Mouse (Mus musculus) layer of hippocampus, postnatal 25 days (tissue): Measurements from ENCODE around the gene Emc10. TPM values are rescaled to one million over a fixed set of nuclear protein-coding genes. Genes with fewer than 3 reads are reported as not detected.

Source experiments
- DNase-seq, 2 experiments: peaks; one replicate each; pipeline ENCODE4 v3.0.0; 2022; ENCODE audit warnings: mixed read lengths in 2 of 2, low spot score in 1 of 2; ENCODE audit errors: extremely low spot score in 1 of 2
- total RNA-seq, 2 experiments: library from RNA; stranded (reverse); gene quantifications; 2 replicates each; pipeline ENCODE4 v1.2.3; 2021

The Emc10 gene
- total RNA-seq, 2 experiments from 2014 or later, result 207 to 212 TPM

GRCm38 (mm10) chr7:44486927-44487575, 9.3 kb downstream of the Emc10 start:
- DNase-seq, result no peak

DNA sequence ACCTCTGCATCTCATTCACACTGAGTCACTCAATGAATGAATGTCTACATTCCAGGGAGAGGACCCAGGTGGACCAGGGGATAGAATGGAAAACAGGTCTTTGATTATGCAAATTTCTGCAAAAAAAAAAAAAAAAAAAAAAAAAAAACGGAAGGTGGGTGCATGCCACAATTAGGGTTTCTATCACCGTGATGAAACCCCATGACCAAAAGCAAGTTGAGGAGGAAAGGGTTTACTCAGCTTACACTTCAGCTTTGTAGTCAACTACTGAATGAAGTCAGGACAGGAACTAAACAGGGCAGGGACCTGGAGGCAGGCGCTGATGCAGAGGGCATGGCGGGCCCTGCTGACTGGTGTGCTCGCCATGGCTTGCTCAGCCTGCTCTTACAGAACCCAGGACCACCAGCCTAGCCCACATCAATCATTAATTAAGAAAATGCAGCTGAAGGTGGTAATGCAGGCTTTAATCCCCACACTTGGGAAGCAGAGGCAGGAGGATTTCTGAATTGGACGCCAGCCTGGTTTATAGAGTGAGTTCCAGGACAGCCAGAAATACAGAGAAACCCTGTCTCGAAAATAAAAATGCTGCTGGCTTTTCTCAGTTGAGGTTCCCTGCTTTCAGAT, 10.6 kb downstream of the Emc10 start:
- DNase-seq, result no peak

GRCm38 (mm10) chr7:44484841-44485571, 11.3 kb downstream of the Emc10 start:
- peak; percentile 74 to 90 for DNase-seq

DNA sequence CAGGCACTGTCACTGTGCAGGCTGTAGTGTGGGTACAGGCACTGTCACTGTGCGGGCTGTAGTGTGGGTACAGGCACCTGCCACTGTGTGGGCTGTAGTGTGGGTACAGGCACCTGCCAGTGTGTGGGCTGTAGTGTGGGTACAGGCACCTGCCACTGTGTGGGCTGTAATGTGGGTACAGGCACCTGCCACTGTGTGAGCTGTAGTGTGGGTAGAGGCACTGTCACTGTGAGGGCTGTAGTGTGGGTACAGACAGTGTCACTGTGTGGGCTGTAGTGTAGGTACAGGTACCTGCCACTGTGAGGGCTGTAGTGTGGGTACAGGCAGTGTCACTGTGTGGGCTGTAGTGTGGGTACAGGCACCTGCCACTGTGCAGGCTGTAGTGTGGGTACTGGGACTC, 12.2 kb downstream of the Emc10 start:
- DNase-seq, result no peak

DNA sequence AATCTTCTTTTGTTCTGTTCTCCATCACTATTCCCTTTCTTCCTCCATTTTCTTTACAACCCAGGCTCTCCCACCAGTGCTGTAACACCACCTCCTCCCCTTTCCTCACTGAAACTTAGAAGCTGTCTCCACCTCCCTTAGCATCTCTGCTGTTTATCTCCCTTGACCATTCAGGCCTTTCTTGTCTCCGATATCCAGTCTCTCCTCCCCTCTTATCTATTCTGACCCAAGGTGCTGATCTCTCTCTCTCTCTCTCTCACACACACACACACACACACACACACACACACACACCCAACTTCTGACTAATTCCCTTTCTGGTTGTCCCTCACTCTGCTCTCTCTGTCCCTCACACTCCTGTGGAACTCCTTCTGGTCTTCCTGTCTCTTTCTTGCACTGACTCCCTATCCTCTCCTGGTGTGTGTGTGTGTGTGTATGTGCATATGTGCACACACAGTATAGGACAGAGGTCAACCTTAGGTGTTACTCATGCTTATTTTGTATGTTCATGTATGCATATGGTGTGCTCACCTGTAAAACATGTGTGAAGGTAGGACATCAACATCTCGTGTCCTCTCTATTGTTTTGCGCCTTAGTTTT, 13.4 kb downstream of the Emc10 start:
- DNase-seq, result no peak

- DNase-seq, result peak in 1 of 2 experiments; percentile 3
Measured at GRCm38 (mm10) chr7:44475046-44475614, 21.2 kb downstream of the Emc10 start.

GRCm38 (mm10) chr7:44474419-44474818, 21.9 kb downstream of the Emc10 start:
- peak in 1 of 2 experiments; percentile 65 for DNase-seq

DNA sequence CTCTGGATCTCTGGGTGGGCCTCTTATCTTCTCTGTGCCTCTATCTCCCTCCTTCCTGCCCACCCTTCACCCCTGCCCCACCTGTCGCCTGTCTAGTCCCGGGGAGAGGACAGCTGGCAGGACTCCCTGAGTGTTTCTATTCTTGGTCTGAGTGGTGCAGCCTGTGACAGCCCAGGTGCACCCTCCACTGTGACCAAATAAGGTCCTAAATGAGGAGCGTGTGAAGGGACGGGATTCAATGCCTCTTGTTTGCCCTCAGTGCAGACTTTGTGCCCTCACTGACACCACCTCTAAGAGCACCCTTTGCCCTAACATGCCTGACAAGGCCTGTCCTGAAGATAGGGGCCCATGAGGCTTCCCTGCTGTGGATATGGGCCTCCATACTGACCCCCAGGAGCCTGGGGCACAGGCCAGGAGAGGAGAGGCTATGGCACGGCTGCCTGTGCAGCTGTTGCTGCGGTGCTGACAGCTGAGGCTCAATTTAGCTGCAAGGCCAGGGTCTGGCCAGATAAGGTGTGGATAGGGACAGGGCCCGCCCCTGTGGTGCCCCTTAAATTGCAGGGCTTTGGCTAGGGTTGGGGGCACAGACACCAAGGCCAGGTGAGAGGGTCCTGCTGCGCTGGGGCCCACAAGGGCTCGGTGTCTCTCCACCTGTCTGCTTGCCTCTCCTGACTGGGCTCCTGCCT, 23.2 kb downstream of the Emc10 start:
- DNase-seq, result no peak

DNA sequence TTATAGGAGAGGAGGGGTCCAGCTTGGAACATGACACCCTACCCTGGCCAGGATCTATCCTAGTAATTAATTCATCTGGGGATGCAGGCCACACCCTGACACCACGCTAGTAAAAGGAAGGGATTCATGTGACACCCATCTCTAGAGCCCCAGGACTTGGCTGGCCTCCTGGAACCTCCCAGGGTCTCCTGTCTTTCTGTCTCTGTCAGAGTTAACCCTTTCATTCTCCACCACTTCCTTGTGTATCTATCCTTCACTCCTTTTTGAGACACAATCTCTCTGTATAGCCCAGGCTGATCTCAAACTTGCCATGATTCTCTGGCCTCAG, 23.8 kb downstream of the Emc10 start:
- no peak for DNase-seq

- DNase-seq, result no peak
Measured at GRCm38 (mm10) chr7:44471880-44472557, 24.3 kb downstream of the Emc10 start.

DNA sequence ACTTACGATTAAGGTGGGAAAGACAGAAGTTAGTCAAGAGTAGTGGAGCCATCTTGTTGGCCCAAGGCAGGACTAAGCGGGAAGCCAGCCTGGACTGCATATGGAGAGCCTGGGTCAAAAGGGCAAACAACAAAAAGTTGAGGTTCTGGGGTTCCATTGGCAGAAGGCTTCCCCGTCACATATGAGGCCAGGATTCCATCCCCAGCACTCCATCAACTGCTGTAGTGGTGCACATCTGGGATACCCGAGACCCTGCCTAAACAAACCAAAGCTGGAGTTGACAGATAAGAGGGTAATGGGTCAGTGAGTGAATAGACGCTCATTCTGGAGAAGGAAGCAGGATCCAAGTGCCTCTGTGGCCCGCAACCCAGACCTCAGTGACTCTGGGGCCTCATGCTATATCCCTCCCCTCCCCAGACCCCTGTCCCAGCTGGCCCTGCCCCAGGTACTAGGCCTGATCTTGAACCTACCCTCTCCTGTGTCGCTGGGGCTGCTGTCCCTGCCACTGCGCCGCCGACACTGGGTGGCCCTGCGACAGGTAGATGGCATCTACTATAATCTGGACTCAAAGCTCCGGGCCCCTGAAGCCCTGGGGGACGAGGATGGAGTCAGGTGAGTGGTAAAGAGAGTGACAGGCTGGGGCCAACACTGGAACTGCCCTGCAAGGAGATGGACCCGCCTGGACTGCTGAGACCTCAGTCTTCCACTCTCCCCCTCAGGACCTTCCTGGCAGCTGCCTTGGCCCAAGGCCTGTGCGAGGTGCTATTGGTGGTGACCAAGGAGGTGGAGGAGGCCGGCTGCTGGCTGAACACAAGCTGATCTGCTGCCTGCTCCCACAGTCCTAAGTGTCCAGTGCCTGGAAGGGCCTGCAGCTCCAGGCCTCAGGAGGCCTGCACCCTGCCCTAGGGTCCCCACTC, 25.4 kb downstream of the Emc10 start:
- DNase-seq, result no peak

DNA sequence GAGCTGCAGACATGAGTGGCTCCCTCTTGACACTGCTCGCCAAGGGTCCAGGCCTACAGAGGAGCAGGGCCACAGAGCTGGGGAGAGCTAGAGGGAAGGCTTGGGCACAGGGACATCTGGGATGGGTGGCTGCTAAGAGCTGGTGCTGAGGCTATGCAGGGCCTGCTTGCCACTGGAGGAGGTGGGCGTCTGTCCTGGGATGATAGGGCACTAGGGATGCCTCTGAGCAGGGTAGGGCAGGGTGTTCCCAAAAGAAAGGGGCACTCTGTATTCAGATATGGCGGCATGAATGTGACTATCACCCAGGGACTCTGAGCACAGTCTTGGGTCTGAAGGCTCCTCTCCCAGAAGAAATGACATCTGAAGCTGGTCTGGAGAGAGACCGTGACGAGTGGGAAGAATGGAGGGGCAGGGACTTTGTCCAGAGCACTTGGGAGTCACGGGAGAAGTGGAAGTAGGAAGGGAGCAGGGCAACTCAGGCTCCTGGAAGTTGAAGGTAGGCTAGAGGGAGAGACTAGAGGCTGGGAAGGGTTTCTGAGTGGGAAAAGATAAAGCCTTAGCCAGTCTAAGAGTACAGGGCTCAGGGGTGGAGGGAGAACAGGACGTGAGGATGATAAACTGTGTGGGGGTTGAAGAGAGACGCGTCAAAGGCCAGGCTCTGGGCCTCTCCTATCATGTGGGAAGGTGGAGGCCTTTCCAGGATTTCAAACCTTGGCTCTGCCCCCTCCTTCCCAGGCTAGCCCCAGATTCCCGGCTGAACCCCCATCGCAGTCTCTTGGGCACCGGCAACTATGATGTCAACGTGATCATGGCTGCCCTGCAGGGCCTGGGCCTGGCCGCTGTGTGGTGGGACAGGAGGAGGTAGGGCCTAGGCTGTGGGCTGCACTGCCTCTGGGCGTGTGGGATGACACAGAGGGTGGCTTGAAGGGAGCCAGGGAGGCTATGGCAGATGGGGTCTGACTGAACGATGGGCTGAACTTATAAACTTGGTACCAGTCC, 26.4 kb downstream of the Emc10 start:
- no peak for DNase-seq

- no peak for DNase-seq
Measured at GRCm38 (mm10) chr7:44468644-44469285, 27.6 kb downstream of the Emc10 start.

GRCm38 (mm10) chr7:44467811-44468411, 28.4 kb downstream of the Emc10 start, which contains the start of gene Josd2:
TSS of gene Josd2 (plus strand) at chr7:44467980.
- DNase-seq, result peak; percentile 82 to 90

- DNase-seq, result peak in 1 of 2 experiments; percentile 27
Measured at GRCm38 (mm10) chr7:44466888-44467311, 29.4 kb downstream of the Emc10 start.

DNA sequence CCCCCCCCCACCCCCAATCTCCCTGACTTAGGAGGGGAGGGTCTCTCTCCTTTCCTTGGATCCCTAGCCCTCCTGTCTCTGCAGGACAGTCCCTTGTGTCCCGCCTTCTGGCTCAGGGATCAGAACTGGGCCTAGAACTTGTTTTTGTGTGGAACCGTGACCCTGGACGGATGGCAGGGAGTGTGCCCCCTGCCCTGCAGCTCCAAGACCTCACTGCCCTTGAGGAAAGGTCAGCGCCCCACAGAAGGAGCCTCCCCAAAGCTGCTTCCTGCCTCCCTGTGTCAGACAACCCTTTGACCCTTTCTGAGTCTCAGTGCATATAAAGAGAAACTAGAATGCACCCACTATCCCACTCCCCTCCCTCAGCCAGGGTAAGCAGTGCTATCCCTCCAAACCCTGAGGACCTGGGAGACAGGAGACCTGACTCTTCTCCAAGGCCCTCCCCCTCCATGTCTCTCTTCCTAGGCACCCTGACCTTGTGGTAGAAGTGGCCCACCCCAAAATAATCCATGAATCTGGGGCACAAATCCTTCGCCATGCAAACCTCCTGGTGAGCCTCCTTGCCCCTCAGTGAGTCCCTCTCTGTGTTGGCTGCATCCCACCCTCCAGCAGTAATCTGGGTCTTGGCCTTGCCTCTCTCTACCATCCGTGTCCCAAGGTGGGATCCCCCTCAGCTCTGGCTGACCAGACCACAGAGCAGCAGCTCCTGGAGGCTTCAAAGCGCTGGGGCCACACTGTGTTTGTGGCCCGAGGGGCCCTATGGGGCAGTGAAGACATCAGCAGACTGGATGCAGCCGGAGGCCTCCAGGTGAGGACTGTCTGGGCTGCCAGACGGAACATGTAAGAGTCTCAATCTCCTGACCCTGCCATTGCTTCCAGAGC, 30.1 kb downstream of the Emc10 start:
- peak; percentile 17 to 19 for DNase-seq
